Mouse (Mus musculus) lung, postnatal 0 days (tissue): ENCODE measurements around the gene Gtpbp1. TPM values are rescaled to one million over a fixed set of nuclear protein-coding genes. Genes with fewer than 3 reads are reported as not detected.

Experiments used
- ATAC-seq: fragments of 200-750 bp; cut with Nextera tagmentation; 2 replicates; pipeline ENCODE4 v1.8.0; 2017; ENCODE audit warnings: moderate library complexity
- DNase-seq: peaks from one replicate; pipeline ENCODE4 v3.0.0-alpha.2; 2016; ENCODE audit warnings: low spot score
- H3K27ac ChIP-seq: fragments of 300-500 bp; sonication (generic); 2 replicates; pipeline ENCODE4 v1.5.1; 2014; ENCODE audit warnings: antibody characterized with exemption, mild to moderate bottlenecking, low read length, mixed read lengths
- H3K27me3 ChIP-seq: fragments of 300-500 bp; sonication (generic); replicated peaks from 2 replicates; pipeline ENCODE4 v1.6.1; 2014; ENCODE audit warnings: low read length, mixed read lengths; ENCODE audit not compliant: insufficient read depth
- H3K36me3 ChIP-seq: fragments of 300-500 bp; sonication (generic); 2 replicates; pipeline ENCODE4 v1.6.1; 2014; ENCODE audit warnings: low read length, mixed read lengths; ENCODE audit not compliant: insufficient read depth
- H3K4me1 ChIP-seq: fragments of 300-500 bp; sonication (generic); 2 replicates; pipeline ENCODE4 v1.6.1; 2014; ENCODE audit warnings: antibody characterized with exemption, low read depth, low read length, mixed read lengths; ENCODE audit not compliant: insufficient read depth
- H3K4me2 ChIP-seq: fragments of 300-500 bp; sonication (generic); replicated peaks from 2 replicates; pipeline ENCODE4 v1.6.1; 2014; ENCODE audit warnings: low read depth, mild to moderate bottlenecking, low read length, moderate library complexity, mixed read lengths
- H3K4me3 ChIP-seq: fragments of 300-500 bp; sonication (generic); 2 replicates; pipeline ENCODE4 v1.5.1; 2014; ENCODE audit warnings: low read depth, low read length
- H3K9ac ChIP-seq: fragments of 300-500 bp; sonication (generic); replicated peaks from 2 replicates; pipeline ENCODE4 v1.6.1; 2014; ENCODE audit warnings: low read depth, mild to moderate bottlenecking
- H3K9me3 ChIP-seq: fragments of 300-500 bp; sonication (generic); 2 replicates; pipeline ENCODE4 v1.6.1; 2016; ENCODE audit warnings: low read length, mixed read lengths
- CTCF ChIP-seq: IDR thresholded peaks from 2 replicates; pipeline ENCODE4 v1.5.1; 2016; ENCODE audit warnings: antibody characterized with exemption, mild to moderate bottlenecking
- EP300 ChIP-seq: IDR thresholded peaks from 2 replicates; pipeline ENCODE4 v1.6.1; 2016; ENCODE audit warnings: antibody characterized with exemption, mild to moderate bottlenecking, control low read depth
- WGBS: fragments of 180-500 bp; shearing (Covaris S2); extraction: QIAGEN DNeasy Blood & Tissue Kit; methylation state at CpG from one replicate; pipeline ENCODE4 v1.1.7; 2014; 5-methylcytosine and 5-hydroxymethylcytosine counted together
- polyA plus RNA-seq: library from polyadenylated mRNA; unstranded; fragments of >200 nt; fragmentation: Nextera tagmentation; extraction: Ambion mirVana; gene quantifications from 2 replicates; pipeline ENCODE4 v1.2.1, GENCODE M21; 2015

Gtpbp1 gene
- polyA plus RNA-seq, 1 experiment from 2014 or later = 16.9 TPM

DNA sequence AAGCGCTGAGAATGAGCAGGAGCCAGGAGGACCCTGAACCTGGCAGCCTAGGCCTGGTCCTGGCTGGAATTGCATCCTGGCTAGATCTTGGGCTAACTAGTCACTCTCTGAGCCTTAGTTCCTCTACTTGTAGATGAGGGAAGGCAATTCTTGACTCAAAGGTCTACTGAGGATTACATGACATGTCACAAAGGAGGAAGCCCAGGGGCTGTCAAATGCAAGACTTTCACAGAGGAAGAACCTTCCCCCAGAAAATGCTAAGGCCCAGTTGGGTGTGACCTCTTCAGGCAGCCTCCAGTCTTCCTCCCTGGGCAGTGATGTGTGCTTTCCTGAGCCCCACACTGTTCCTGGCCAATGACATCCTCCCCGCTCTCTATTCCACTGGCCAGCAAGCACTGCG is 66.5 kb downstream of the Gtpbp1 start:
- Histone ChIP-seq H3K4me1 (0 out of 2 replicates have a peak, but pooled peaks cover 3% of the 10 kb centered on the region), H3K9me3 (no peaks in the 10 kb centered on the region), H3K27me3 (no peaks in the 10 kb centered on the region), H3K4me3 (no peak overlapping the region), H3K27ac (peak overlapping the region; percentile 78; the same call in 1 of the 2 replicates), H3K4me2 (no peak overlapping the region), H3K36me3 (no peaks in the 10 kb centered on the region), H3K9ac (no peak overlapping the region)
- 83% methylated on average over 3 of the region's 3 CpGs for WGBS
- no peak for DNase-seq
- no peak for TF ChIP-seq CTCF
- no peak for ATAC-seq

DNA sequence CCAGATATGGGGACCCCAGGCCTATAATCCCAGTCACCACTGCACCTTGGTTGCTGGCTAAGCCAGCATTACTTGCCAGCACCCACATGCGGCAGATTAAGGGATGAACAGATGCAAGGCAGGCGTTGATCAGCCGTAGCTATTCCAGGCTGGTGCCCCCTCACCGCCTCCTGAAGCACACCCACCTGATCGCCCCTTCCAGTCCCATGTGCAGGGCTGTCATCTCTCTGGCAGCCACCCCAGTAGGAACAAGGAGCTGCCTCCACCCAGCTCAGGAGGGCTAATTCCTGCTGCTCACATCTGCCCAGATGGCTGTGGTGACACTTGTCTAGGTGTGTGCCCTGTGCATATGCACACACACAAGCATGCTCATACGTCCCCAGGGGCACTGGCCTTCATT is 70.3 kb downstream of the Gtpbp1 start:
- H3K27me3 ChIP-seq = no peaks in the 10 kb centered on the region
- no peak overlapping the region for H3K4me3 ChIP-seq
- no peaks in the 10 kb centered on the region for H3K36me3 ChIP-seq
- no peak overlapping the region for H3K9ac ChIP-seq
- TF ChIP-seq CTCF = no peak
- no peak for TF ChIP-seq EP300
- 85% methylated on average over 6 of the region's 6 CpGs for WGBS
- no peaks in the 10 kb centered on the region for H3K9me3 ChIP-seq
- DNase-seq = no peak
- no peak overlapping the region for H3K4me2 ChIP-seq
- H3K27ac ChIP-seq = no peak overlapping the region
- ATAC-seq = no peak
- peaks cover 3% of the 10 kb centered on the region; the same call in 1 of the 2 replicates for H3K4me1 ChIP-seq

DNA sequence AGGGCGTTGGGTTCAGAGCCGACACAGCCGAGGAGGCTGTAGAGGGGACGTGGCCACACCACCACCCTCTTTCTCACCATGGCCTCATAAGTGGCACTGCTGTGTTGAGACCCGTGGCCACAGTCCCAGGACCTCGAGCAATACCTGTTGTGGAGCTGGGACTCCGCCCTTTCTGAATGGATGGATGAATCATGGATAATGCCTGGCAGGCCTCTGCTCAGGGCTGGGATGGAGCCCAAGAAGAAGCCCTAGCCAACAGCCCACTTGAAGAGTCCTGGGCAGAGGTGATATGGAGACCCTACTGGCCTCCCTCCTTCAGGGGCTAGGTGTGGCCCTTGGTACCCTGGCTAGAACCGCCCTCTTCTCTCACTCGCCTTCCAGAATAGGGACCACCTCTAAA is 72.4 kb downstream of the Gtpbp1 start:
- no peak overlapping the region for H3K4me2 ChIP-seq
- TF ChIP-seq CTCF (no peak), EP300 (no peak)
- DNase-seq (no peak), ATAC-seq (no peak)
- no peak overlapping the region for H3K4me3 ChIP-seq
- H3K36me3 ChIP-seq = no peaks in the 10 kb centered on the region
- no peaks in the 10 kb centered on the region for H3K27me3 ChIP-seq
- H3K27ac ChIP-seq = no peak overlapping the region
- WGBS = 89% methylated on average over 9 of the region's 9 CpGs
- H3K9ac ChIP-seq = no peak overlapping the region
- H3K4me1 ChIP-seq = peaks cover 7% of the 10 kb centered on the region; the same call in 1 of the 2 replicates
- no peaks in the 10 kb centered on the region for H3K9me3 ChIP-seq

DNA sequence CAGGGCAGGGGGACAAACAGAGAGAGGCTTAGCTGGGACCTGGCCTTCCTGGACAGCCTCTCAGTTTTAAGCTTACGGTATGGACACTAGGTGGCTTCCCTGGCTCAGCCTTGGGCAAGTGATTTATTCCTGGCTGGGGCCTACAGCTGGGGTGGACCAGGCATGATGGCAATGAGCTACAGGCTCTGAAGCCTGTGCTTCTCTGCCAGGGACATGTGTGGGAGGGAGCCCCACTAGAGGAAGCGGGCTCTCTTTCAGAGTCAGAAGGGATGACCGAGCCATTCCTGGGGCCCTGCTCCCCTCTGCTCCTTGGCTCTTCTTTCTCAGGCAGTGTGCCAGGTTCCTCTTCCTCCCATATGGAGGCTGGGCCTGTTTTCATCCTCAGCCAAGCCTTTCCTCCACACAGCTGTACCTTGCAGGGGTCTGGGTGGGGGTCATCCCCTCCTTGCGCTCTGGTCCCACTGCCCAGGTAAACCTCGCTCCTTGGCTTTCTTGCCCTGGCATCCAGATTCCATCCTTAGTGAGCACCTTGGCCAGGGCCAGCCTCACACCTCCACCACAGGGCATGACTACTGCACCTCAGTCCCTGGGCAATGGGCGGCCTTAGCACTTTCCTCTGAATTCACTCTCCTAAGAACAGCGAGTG is 73.1 kb downstream of the Gtpbp1 start:
- WGBS = 87% methylated on average over 7 of the region's 7 CpGs
- no peaks in the 10 kb centered on the region for H3K27me3 ChIP-seq
- ATAC-seq = no peak

DNA sequence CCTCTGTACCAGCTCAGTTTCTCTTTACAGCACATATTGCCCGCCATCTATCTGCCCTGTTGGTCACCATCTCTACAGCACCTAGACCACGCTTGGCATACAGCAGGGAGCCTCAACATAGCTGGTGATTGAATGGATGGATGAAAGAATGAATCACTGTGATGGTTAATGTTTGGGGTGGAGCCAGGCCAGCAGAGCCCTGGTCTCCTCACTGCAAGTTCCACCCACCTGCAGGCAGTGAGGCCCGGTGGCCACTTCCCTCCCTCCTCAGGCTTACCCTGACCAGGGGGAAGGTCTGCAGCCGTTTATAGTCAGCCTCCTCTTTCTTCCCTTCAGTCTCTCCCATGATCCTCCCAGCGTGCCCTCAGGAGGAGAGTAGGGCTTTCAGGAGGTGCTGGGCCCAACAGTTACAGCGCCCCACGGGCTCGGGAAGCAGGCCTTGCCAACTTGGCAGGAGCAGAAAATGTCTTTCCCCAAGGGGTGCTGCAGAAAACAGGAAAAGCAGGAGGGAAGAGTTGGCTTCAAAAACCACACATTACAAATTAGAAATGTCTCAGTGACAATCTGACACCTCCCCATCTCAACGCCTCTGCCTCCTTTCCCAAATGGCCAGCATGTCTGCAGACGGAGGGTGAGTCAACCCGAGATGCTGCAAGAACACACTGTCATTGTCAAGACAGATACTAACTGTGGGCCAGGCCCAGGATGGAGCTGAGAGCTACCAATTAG is 74.1 kb downstream of the Gtpbp1 start:
- TF ChIP-seq CTCF = no peak
- no peak for ATAC-seq
- Histone ChIP-seq H3K9me3 (no peaks in the 10 kb centered on the region), H3K36me3 (no peaks in the 10 kb centered on the region), H3K27me3 (no peaks in the 10 kb centered on the region), H3K4me2 (no peak overlapping the region), H3K9ac (no peak overlapping the region), H3K27ac (no peak overlapping the region), H3K4me3 (no peak overlapping the region), H3K4me1 (peaks cover 16% of the 10 kb centered on the region; the same call in 1 of the 2 replicates)
- DNase-seq = no peak
- WGBS = 75% methylated on average over 11 of the region's 11 CpGs

More for the DNA sequence above, 73.1 kb downstream of the Gtpbp1 start:
- H3K4me2 ChIP-seq = no peak overlapping the region
- no peaks in the 10 kb centered on the region for H3K36me3 ChIP-seq
- TF ChIP-seq EP300 (no peak), CTCF (no peak)
- no peak overlapping the region for H3K27ac ChIP-seq
- no peaks in the 10 kb centered on the region for H3K9me3 ChIP-seq
- H3K9ac ChIP-seq = no peak overlapping the region
- DNase-seq = no peak
- no peak overlapping the region for H3K4me3 ChIP-seq
- peaks cover 13% of the 10 kb centered on the region; the same call in 1 of the 2 replicates for H3K4me1 ChIP-seq

DNA sequence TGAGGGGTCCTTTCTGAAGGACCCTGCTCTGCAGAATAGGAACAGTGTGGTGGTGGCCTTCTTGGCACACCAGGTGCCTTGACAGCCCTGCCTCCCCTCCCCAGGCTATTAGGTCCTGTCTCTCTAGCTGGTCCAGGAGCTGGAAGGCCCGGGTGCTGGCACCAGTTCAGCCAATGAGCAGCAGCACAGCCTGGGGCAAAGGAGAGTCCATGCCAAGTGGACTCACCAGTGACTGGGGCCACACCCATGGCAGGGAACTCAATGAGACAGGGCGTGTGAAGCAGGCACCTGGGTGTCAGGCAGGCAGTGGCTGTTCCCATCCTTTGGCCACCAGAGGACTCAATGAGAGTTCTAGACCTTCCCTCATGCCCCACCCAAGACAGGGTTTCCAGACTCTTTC is 74.7 kb downstream of the Gtpbp1 start:
- Histone ChIP-seq H3K9me3 (no peaks in the 10 kb centered on the region), H3K27me3 (no peaks in the 10 kb centered on the region), H3K27ac (no peak overlapping the region), H3K4me3 (no peak overlapping the region), H3K36me3 (no peaks in the 10 kb centered on the region), H3K9ac (no peak overlapping the region), H3K4me2 (no peak overlapping the region), H3K4me1 (peaks cover 16% of the 10 kb centered on the region; the same call in 1 of the 2 replicates)
- DNase-seq = no peak
- 45% methylated on average over 2 of the region's 2 CpGs for WGBS
- TF ChIP-seq CTCF (no peak), EP300 (no peak)
- ATAC-seq = no peak
